Mouse (Mus musculus) MEL (cell line): Measurements from ENCODE around the gene Ccn6. TPM values are rescaled to one million over a fixed set of nuclear protein-coding genes. Genes with fewer than 3 reads are reported as not detected.

ENCODE experiments used
- DNase-seq: peaks from one replicate; pipeline ENCODE4 v3.0.0; 2011; ENCODE audit warnings: low read depth, low spot score
- H3K27ac ChIP-seq: 2 replicates; pipeline ENCODE4 v1.5.1; 2012; ENCODE audit warnings: low read depth, mild to moderate bottlenecking, control low read depth, low read length, moderate library complexity; ENCODE audit not compliant: control insufficient read depth
- H3K27me3 ChIP-seq, 2 experiments: fragments of 150-350 bp in 1 of 2; sonication (generic) in 1 of 2; 2 replicates each; pipeline ENCODE4 v1.6.1; 2012; ENCODE audit warnings: low read length in 2 of 2, mild to moderate bottlenecking in 2 of 2, improper control_type of control experiment in 1 of 2, moderate library complexity in 1 of 2; ENCODE audit not compliant: insufficient read depth in 2 of 2, control insufficient read depth in 1 of 2
- H3K36me3 ChIP-seq, 2 experiments: 2 replicates each; pipeline ENCODE4 v1.6.1; 2012 to 2014; ENCODE audit warnings: low read length in 2 of 2, improper control_type of control experiment in 1 of 2, inconsistent platforms in 1 of 2, mild to moderate bottlenecking in 1 of 2; ENCODE audit not compliant: insufficient read depth in 2 of 2, control insufficient read depth in 1 of 2
- H3K4me1 ChIP-seq, 2 experiments: fragments of 150-350 bp in 1 of 2; sonication (generic) in 1 of 2; 2 replicates each; pipeline ENCODE4 v1.6.1; 2012; ENCODE audit warnings: low read length in 2 of 2, improper control_type of control experiment in 1 of 2, mild to moderate bottlenecking in 1 of 2; ENCODE audit not compliant: insufficient read depth in 2 of 2, control insufficient read depth in 1 of 2
- H3K4me3 ChIP-seq, 2 experiments: fragments of 150-350 bp in 1 of 2; sonication (generic) in 1 of 2; 2 replicates each; pipeline ENCODE4 v1.5.1; 2012; ENCODE audit warnings: low read depth in 2 of 2, low read length in 2 of 2, mild to moderate bottlenecking in 2 of 2, moderate library complexity in 2 of 2, control low read depth in 1 of 2, improper control_type of control experiment in 1 of 2; ENCODE audit not compliant: control insufficient read depth in 1 of 2, insufficient read depth in 1 of 2
- H3K79me2 ChIP-seq: 2 replicates; pipeline ENCODE4 v1.6.1; 2012; ENCODE audit warnings: mild to moderate bottlenecking, low read length, moderate library complexity; ENCODE audit not compliant: control insufficient read depth, poor library complexity, insufficient read depth
- H3K9ac ChIP-seq: 2 replicates; pipeline ENCODE4 v1.6.1; 2012; ENCODE audit warnings: low read depth, mild to moderate bottlenecking, control low read depth, low read length, moderate library complexity; ENCODE audit not compliant: control insufficient read depth, poor library complexity, severe bottlenecking
- H3K9me3 ChIP-seq: fragments of 150-350 bp; sonication (generic); replicated peaks from 2 replicates; pipeline ENCODE4 v1.6.1; 2012; ENCODE audit warnings: mild to moderate bottlenecking, low read length, improper control_type of control experiment, moderate library complexity; ENCODE audit not compliant: insufficient read depth
- BHLHE40 ChIP-seq: IDR thresholded peaks from 2 replicates; pipeline ENCODE4 v1.6.1; 2012; ENCODE audit warnings: low read depth, mild to moderate bottlenecking, inconsistent platforms, low read length, improper control_type of control experiment, borderline replicate concordance
- CHD2 ChIP-seq: IDR thresholded peaks from 2 replicates; pipeline ENCODE4 v1.6.1; 2011; ENCODE audit warnings: low read length, improper control_type of control experiment
- CTCF ChIP-seq, 3 experiments: IDR thresholded peaks in 2 of 3; conservative IDR thresholded peaks in 1 of 3; 2 replicates each; pipeline ENCODE4 v1.5.1; 2011 to 2012; ENCODE audit warnings: low read length in 3 of 3, low read depth in 2 of 3, mild to moderate bottlenecking in 2 of 3, improper control_type of control experiment in 1 of 3, inconsistent platforms in 1 of 3, mixed read lengths in 1 of 3, moderate library complexity in 1 of 3; ENCODE audit not compliant: control insufficient read depth in 1 of 3, insufficient read depth in 1 of 3, poor library complexity in 1 of 3, severe bottlenecking in 1 of 3
- E2F4 ChIP-seq: IDR thresholded peaks from 2 replicates; pipeline ENCODE4 v1.6.1; 2011; ENCODE audit warnings: low read depth, low read length, improper control_type of control experiment, borderline replicate concordance
- EP300 ChIP-seq, 2 experiments: IDR thresholded peaks; 2 replicates each; pipeline ENCODE4 v1.6.1; 2011; ENCODE audit warnings: improper control_type of control experiment in 2 of 2, low read length in 2 of 2, low read depth in 1 of 2, mild to moderate bottlenecking in 1 of 2
- MAX ChIP-seq: IDR thresholded peaks from 2 replicates; pipeline ENCODE4 v1.6.1; 2011; ENCODE audit warnings: low read length, improper control_type of control experiment
- MAZ ChIP-seq: IDR thresholded peaks from 2 replicates; pipeline ENCODE4 v1.6.1; 2012; ENCODE audit warnings: low read depth, mild to moderate bottlenecking, inconsistent platforms, low read length, improper control_type of control experiment
- MXI1 ChIP-seq: IDR thresholded peaks from 2 replicates; pipeline ENCODE4 v1.6.1; 2011; ENCODE audit warnings: mild to moderate bottlenecking, low read depth, low read length, improper control_type of control experiment
- MYC ChIP-seq: IDR thresholded peaks from 2 replicates; pipeline ENCODE4 v1.6.1; 2011; ENCODE audit warnings: low read depth, mild to moderate bottlenecking, low read length, improper control_type of control experiment, moderate library complexity
- RAD21 ChIP-seq: IDR thresholded peaks from 2 replicates; pipeline ENCODE4 v1.6.1; 2011; ENCODE audit warnings: mild to moderate bottlenecking, low read depth, low read length, improper control_type of control experiment
- RCOR1 ChIP-seq: IDR thresholded peaks from 2 replicates; pipeline ENCODE4 v1.6.1; 2012; ENCODE audit warnings: low read depth, mild to moderate bottlenecking, inconsistent platforms, low read length, improper control_type of control experiment
- SIN3A ChIP-seq: IDR thresholded peaks from 2 replicates; pipeline ENCODE4 v1.6.1; 2012; ENCODE audit warnings: low read length, improper control_type of control experiment, inconsistent platforms
- SMC3 ChIP-seq: IDR thresholded peaks from 2 replicates; pipeline ENCODE4 v1.6.1; 2011; ENCODE audit warnings: low read depth, low read length, improper control_type of control experiment
- TAL1 ChIP-seq: IDR thresholded peaks from 2 replicates; pipeline ENCODE4 v1.6.1; 2012; ENCODE audit warnings: mild to moderate bottlenecking, inconsistent platforms, low read length, moderate library complexity, mixed read lengths
- TBP ChIP-seq: IDR thresholded peaks from 2 replicates; pipeline ENCODE4 v1.8.0; 2011; ENCODE audit warnings: low read depth, low read length, improper control_type of control experiment
- UBTF ChIP-seq: IDR thresholded peaks from 2 replicates; pipeline ENCODE4 v1.6.1; 2012; ENCODE audit warnings: low read depth, mild to moderate bottlenecking, inconsistent platforms, low read length, improper control_type of control experiment, moderate library complexity, borderline replicate concordance; ENCODE audit not compliant: insufficient read depth
- USF1 ChIP-seq: IDR thresholded peaks from 2 replicates; pipeline ENCODE4 v1.6.1; 2014; ENCODE audit warnings: low read depth, mild to moderate bottlenecking, inconsistent platforms, low read length, improper control_type of control experiment, moderate library complexity
- USF2 ChIP-seq, 2 experiments: IDR thresholded peaks; 2 replicates each; pipeline ENCODE4 v1.6.1; 2011 to 2012; ENCODE audit warnings: improper control_type of control experiment in 2 of 2, low read length in 2 of 2, borderline replicate concordance in 1 of 2, inconsistent platforms in 1 of 2, low read depth in 1 of 2, mild to moderate bottlenecking in 1 of 2; ENCODE audit not compliant: insufficient read depth in 1 of 2
- ZC3H11A ChIP-seq: IDR thresholded peaks from 2 replicates; pipeline ENCODE4 v1.6.1; 2012; ENCODE audit warnings: low read depth, mild to moderate bottlenecking, inconsistent platforms, low read length, improper control_type of control experiment
- ZMIZ1 ChIP-seq: IDR thresholded peaks from 2 replicates; pipeline ENCODE4 v1.6.1; 2012; ENCODE audit warnings: low read depth, mild to moderate bottlenecking, inconsistent platforms, low read length, improper control_type of control experiment, moderate library complexity
- polyA plus RNA-seq, 2 experiments: library from polyadenylated mRNA; stranded (reverse) in 1 of 2; unstranded in 1 of 2; fragments of >175 nt in 1 of 2; fragments of >200 nt in 1 of 2; gene quantifications; 2 replicates each; pipeline versions ENCODE4 v1.2.1 to v1.2.4; 2012; ENCODE audit warnings: low replicate concordance in 2 of 2, low read depth in 1 of 2; ENCODE audit not compliant: insufficient read length in 2 of 2, insufficient read depth in 1 of 2, missing spikeins in 1 of 2
- total RNA-seq: library from RNA; depleted of rRNA; stranded (reverse); fragments of 300-350 nt; gene quantifications from 2 replicates; pipeline ENCODE4 v1.2.3, GENCODE M21; 2012

The Ccn6 gene
- total and polyA plus RNA-seq, 3 experiments = 0.43 TPM; not detected in 2

- Histone ChIP-seq H3K4me3 (peak overlapping the region; percentile 63 to 65), H3K9me3 (no peaks in the 10 kb centered on the region), H3K27me3 (no peaks in the 10 kb centered on the region), H3K36me3 (no peaks in the 10 kb centered on the region), H3K4me1 (peaks cover 0 to 4% of the 10 kb centered on the region in 2 experiments; a peak in 1 of 4 replicates), H3K79me2 (no peaks in the 10 kb centered on the region), H3K9ac (no peak overlapping the region), H3K27ac (no peak overlapping the region; the same call in 1 of the 2 replicates)
- DNase-seq = peak; percentile 66
- no peak for TF ChIP-seq E2F4
- TF ChIP-seq USF1 = peak; percentile 92
- TF ChIP-seq MAZ = no peak
- peak; percentile 67; the same call in 1 of the 2 replicates for TF ChIP-seq BHLHE40
- peak; percentile 27 to 59 (median 57) for TF ChIP-seq CTCF (IDR thresholded peaks at IDR 0.05 in 2 of 3, conservative IDR thresholded peaks at IDR 0.05 in 1 of 3; ENCODE audit: control insufficient read depth in 1 of 3, insufficient read depth in 1 of 3, low read depth in 2 of 3, low read length in 3 of 3, poor library complexity in 1 of 3, severe bottlenecking in 1 of 3)
- TF ChIP-seq TAL1 = no peak
- TF ChIP-seq MYC = 0 out of 2 replicates have a peak, but pooled peaks have one; percentile 48
- TF ChIP-seq UBTF = no peak
- TF ChIP-seq USF2 (IDR thresholded peaks at IDR 0.05; ENCODE audit: borderline replicate concordance in 1 of 2, insufficient read depth in 1 of 2, low read depth in 1 of 2, low read length in 2 of 2) = peak in 1 of 2 experiments; percentile 59; a peak in 2 of 4 replicates
- TF ChIP-seq RCOR1 = no peak
- peak; percentile 42 for TF ChIP-seq SMC3
- peak; percentile 16 for TF ChIP-seq RAD21
- TF ChIP-seq MXI1 = peak; percentile 51; the same call in 1 of the 2 replicates
- TF ChIP-seq ZMIZ1 = no peak
- no peak for TF ChIP-seq CHD2
- peak; percentile 81 for TF ChIP-seq MAX
Observed at GRCm38 (mm10) chr10:39171603-39172539, 8.3 kb upstream of the Ccn6 start.

- peak; percentile 79 for DNase-seq
- Histone ChIP-seq H3K9me3 (no peaks in the 10 kb centered on the region), H3K27me3 (no peaks in the 10 kb centered on the region), H3K9ac (no peak overlapping the region), H3K4me1 (peaks cover 0 to 4% of the 10 kb centered on the region in 2 experiments; a peak in 1 of 4 replicates), H3K36me3 (no peaks in the 10 kb centered on the region), H3K4me3 (peak overlapping the region; percentile 63 to 65), H3K27ac (no peak overlapping the region; the same call in 1 of the 2 replicates), H3K79me2 (no peaks in the 10 kb centered on the region)
- no peak for TF ChIP-seq SIN3A
- TF ChIP-seq SMC3 = peak; percentile 65
- no peak for TF ChIP-seq UBTF
- no peak for TF ChIP-seq BHLHE40
- no peak for TF ChIP-seq ZMIZ1
- TF ChIP-seq CTCF (IDR thresholded peaks at IDR 0.05 in 2 of 3, conservative IDR thresholded peaks at IDR 0.05 in 1 of 3; ENCODE audit: control insufficient read depth in 1 of 3, insufficient read depth in 1 of 3, low read depth in 2 of 3, low read length in 3 of 3, poor library complexity in 1 of 3, severe bottlenecking in 1 of 3) = peak; percentile 53 to 84 (median 73); a peak in 5 of 6 replicates
- TF ChIP-seq RCOR1 = no peak
- TF ChIP-seq USF1 = no peak
- no peak for TF ChIP-seq EP300 (IDR thresholded peaks at IDR 0.05; ENCODE audit: low read depth in 1 of 2, low read length in 2 of 2)
- peak; percentile 66 for TF ChIP-seq RAD21
- TF ChIP-seq ZC3H11A = peak; percentile 33
- no peak for TF ChIP-seq CHD2
- no peak for TF ChIP-seq TBP
Observed at GRCm38 (mm10) chr10:39171134-39171533, 7.5 kb upstream of the Ccn6 start.
